Mouse (Mus musculus): ENCODE measurements around the gene Ube2e2.
"Not testable (repeated sequence)": the region's sequence is repeated elsewhere in the genome, so short reads cannot be mapped to it uniquely, and the experiment has no call there.

Ube2e2 gene

DNA sequence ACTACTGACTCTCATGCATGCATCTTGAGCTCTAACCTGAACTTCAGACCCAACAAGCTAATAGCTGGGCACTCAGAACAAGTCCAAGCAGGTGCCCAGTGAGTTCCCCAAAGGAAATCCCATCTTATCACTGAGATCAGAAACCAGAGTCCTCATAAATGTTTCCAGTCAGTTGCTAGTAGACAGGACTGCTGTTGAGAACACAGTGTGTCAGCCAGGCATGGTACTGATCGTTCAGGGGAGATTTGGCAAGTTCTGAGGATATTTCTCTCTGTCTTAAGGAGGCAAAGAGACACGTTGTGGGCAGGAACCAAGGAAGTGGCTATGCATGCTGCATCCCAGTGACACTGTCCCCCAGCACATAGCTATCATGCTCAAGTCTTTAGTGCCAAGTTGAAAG, 275.5 kb downstream of the Ube2e2 start:
- no peak for DNase-seq

DNA sequence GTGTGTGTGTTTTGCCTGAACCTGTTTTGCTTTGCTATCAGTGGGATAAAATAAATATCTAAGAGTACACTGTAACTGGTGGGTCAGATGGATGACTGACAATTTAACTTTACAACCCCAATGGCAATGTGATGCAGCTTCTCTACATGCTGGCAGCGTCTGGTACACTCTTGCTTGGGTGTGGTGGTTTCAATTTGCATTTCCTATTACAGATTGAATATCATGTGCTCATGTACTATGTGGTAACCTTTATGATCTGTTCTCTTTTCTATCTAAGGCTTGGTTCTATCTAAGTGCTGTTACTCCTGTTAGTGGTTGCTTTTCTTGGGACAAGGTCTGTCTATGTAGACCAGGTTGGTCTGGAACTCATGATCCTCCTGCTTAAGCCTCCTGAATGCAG, 292.1 kb downstream of the Ube2e2 start:
- DNase-seq: no peak

DNA sequence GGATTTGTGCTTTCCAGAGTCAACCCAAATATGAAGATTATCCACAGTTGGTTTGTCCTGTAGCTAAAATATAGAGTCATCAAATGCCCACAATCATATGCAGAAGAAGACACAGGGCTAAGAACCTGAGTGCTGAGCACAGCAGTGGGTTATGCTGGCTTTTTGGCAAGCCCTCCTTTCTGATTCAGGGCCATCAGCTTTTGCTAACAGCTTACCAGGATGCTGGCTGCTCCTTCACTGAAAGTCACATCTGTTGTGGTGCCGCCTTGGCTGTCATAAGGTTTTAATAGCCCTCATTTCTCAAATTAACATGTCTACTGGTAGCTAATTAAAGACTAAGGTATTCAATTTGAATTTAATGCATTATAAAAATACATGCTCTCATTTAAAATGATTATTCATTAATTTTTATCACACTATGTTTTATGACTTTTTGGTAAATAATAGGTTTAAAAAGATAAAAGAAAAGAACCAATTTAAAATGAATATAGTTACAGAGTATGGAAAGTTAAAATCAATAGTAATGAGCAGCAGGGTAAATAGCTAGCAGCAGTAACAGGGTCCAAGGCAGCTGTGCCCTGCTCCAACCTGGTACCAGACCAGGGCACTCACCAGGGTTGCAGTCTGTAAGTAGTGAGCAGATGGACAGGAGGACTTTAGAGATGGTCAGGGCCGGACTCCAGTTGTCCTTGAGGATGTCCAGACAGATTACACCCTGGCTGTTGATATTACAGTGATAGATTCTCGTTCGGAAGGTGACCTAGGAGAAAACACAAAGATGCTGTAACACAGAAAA, 307.6 kb downstream of the Ube2e2 start:
- DNase-seq: no peak

DNA sequence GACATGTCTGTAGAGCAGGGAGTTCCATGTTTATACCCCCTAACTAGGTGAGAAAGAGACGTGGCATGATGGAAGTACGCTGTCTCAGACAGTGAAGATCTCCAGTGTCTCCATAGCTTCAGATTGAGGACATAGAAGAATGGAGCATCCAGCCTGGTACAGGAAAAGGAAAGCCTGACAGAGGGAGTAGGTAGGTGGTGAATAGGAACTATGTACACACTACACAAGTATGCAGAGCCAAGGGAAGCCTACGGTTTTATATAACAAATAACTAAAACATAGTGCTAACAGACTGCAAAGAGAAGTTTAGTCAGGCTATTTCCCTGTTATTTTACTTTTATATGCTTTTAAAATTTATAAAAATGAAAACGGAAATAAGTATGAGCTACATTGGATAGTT, 312.3 kb downstream of the Ube2e2 start:
- DNase-seq: no peak

DNA sequence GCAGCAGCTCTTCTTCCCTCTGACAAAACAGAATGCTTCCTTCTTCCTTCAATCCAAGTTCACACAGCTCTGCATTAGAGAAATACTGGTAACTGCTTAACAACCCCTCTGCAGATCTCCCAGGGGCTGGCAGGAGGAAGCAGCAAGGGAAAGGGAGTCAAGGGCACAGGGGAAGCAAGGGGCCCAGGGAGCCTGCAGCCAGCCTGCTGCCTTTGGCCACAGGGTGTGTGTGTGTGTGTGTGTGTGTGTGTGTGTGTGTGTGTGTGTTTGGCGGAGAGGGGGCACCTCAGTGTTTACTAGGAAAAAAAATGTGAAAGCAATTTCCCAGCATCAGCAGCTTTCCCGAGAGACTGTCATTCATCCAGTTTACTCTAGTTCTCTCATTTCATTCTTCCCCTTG, 319.3 kb downstream of the Ube2e2 start:
- DNase-seq: no peak

DNA sequence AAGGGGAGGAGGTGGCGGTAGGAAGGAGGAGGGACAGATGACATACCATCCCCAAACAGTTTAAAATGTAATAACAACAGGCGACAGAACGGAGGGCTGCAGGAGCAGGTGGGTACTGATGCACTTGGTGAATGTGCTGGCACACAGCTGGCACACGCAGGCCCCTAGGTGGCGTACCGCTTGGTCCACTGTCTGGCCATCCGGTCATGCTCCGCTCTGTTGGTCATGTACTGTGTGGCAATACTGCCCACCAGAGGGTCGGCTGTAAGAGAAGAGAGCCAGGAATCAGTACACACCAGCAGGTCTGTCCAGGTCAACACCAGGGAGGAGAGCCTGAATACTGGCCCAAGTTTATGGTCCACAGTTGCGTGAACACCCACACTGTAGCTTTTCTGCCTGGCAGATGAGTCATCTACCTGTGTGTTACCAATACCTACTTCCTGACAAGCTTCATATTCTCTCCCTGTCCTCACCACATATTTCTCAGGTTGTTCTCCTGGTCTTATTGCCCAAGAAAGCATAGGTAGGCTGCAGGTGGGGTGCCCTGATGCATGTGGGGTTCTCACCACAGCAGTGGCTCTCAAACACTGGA, 319.8 kb downstream of the Ube2e2 start:
- no peak for DNase-seq

DNA sequence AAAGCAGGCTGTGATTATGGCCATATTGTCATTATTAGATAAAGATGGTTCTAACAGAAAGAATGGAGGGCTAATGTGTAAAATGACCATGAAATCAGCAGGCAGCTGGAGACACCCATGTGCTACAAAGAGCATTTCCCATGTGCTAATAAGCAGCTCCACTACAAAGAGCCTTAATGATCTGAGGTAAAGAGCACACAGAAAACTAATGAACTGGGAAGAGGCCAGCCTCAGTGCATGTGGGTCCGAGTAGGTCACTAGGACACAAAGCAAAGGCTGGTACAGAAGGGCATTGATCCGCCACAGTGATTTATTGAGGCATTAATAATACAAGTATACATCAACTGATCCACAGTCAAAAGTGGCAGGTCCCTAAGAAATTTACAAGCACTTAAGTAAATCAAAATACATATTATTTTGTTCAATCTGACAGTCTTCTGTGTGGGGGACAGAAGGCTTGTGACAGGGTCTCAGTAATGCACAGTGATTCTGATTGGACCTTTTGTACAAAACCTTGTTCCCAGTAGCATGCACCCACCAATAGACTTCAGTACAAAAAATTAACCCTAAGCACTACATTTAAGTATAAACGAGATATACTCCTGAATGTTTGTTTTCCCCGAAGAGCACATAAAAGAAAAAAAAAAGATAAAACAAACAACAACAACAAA, 320.6 kb downstream of the Ube2e2 start:
- DNase-seq: no peak

DNA sequence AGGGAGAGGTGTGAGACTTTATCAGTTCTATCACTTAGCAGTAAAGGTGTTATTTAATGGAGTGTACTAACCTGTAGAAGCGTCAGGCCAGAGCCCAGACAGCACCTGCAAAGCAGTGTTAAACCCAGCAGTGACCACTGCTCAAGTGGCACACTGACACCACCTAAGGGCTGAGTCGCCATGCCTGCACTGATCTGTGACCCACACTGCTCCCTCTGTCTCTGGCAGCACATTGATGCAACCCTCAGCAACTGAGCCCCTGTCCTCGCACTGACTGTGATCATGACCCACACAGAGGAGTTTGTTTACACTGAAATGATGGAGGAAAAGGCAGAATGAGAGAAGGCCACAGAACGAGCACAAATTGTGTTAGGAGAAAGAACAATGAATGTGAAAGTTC, 321.2 kb downstream of the Ube2e2 start:
- DNase-seq: no peak

DNA sequence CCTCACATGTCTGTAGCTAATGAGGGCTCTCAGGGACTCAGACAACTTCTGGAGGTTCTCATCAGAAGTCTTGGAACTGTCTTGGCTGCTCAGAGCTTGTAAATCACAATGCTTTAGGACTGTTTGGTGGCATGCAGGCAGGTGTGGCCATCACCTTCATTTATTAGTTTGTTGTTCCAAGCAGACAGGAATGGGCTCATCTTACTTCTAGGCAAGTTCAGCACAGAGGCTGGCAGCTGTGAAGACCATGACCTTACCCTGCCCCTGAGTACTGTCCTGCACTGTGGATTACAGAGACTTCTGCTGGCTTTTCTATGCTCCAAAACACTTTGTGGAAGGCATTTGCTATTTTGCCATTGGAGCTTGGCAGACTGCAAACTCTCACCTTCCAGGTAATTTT, 324.5 kb downstream of the Ube2e2 start:
- DNase-seq: no peak

DNA sequence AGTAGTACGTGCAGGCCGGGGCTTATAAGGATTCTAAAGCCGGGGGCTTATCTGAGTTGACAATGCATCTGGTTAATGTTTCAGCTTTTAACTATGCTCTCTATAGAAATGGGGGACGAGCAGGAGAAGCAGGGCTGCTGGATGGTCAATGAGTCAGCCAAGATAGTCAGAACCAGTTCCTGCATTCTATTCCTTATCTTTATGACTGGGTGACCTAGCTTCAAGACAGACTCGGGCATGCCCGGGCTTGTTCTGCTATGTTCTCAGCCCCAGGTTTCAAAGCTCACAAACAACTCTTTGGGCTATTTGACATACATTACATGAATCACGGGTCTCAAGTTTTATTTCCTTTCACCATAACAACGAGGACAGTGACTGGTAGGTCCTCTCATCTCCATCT, 329.1 kb downstream of the Ube2e2 start:
- not testable (repeated sequence) for DNase-seq

DNA sequence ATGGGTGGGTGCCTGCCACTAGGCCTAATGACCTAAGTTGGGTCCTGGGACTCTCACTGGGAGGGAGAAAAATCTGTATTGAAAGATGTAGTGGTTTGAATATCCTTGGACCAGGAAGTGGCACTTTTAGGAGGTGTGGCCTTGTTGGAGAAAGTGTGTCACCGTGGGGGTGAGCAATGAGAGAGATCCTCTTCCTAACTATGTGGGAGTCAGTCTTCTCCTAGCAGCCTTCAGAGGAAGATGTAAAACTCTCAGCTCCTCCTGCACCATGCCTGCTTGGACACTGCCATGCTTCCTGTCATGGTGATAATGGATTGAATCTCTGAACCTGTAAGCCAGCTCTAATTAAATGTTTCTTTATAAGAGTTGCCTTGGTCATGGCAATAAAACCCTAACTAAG, 338.8 kb downstream of the Ube2e2 start:
- no peak for DNase-seq

DNA sequence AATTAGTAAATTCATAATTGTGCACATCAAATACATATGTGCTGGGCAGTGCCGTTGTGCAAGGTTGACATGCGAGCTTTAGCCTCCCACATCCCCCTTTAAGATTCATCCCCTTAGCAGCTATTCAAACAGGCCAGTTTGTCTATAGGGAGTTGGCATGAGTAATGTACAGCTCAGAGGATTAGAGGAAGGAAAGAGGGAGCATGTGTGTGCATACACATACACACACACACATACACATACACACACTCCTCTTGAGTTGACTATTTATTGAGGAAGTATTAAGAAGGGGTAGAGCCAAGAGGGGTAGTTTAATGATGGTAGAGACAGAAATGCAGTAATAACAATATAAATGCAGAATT, 339.5 kb downstream of the Ube2e2 start:
- DNase-seq: no peak

DNA sequence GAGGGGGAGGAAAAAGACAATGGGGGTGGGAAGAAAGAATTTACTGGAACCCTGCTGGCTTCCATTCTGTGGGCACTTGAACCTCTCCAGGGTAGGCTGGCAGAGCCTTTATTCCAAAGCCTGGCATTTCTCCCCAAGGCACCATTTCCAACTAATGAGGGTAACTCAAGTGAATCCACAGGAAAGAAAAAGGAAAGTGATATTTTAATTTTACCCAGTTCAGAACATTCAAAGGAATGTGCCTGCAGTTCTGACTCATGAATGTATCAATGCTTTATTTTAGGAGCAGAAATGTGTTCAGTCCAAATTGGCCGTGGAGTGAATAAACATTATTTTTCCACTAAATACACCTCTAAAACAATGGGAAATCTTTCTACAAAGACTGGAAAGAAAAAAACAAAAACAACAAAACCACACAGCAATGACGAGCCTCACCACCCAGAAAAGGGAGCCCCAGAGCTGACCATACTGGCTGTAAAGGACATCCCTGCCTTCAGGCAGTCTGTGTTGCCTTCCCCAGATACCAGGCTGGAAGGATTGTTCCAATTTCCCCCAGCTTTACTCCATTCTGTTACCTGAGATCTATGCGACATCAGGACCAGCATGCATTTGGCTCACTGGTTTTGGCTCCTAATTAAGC, 340.0 kb downstream of the Ube2e2 start:
- DNase-seq: no peak

DNA sequence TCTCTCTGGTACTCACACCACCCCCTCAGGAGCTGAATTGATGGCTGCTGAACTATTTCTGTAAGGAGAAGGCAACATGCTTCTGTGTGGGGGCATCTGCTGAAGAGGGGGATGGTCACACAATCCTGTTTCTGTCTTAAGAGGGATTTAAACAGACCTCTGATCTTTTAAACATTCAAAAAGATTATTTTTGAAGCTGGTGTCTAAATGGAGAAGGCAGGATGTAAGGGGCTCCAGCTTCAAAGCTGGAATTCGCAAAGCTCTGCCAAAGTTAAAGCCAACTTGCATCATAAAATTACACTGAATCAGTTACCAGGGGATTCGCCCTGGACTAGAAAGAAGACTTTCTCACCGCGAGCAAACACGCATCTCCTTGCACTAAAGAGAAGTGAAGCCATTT, 346.5 kb downstream of the Ube2e2 start:
- DNase-seq: no peak

DNA sequence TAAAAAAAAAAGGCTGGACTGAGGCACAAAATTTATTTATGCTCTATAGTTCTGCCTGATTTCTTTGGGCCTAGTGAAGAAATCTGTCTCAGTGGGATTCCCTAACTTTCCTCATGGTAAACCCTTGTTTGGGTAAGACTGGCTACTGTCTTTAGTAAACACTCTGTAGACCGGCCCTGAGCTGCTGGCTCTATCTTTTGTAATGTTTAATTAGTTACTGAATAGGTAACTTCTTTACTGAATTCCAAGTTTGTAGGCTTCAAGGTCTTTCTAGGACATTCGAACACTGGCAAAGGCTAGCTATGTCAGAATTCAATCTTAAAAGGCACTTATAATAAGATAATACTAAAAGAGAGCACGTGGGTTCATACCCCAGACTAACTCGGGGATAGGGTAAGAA, 355.0 kb downstream of the Ube2e2 start:
- not testable (repeated sequence) for DNase-seq

DNA sequence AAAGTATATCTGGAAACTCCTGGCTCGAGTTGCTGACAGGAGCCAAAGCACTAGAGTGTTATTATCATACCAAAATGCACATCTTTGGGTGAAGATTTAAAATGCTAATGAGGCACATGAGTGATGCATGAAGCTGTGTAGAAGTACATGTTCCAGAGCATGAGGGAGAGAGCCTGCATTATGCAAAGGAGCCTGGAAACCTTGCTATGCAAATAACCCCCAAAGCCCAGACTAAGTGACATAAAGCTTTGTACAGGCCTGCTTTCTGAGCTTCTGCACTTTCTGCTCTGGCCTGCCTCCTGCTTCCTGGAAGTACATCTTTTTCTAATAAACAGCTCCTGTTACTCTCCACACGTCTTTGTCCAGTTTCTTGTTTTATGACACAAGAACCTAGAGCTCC, 363.2 kb downstream of the Ube2e2 start:
- no peak for DNase-seq

DNA sequence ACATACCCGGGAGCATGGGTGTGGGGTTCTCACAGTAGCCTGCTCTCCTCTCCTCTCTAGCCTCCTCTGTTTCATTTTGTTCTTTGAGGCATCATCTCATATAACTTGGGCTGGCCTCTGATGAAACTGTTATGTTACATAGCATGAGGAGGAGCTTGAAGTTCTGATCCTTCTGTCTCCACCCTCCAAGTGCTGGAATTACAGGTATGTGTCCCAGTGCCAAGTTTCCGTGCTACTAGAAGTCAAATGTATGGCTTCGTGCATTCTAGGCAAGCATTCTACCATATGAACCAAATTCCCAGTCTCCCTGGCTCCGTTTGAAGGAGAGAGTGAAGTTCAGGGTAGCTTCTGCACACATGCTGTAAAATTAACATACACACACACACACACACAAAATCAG, 363.6 kb downstream of the Ube2e2 start:
- no peak for DNase-seq
